Mouse (Mus musculus) thymus, adult 2 months (tissue): ENCODE data around the gene Nop2. TPM values are rescaled to one million over a fixed set of nuclear protein-coding genes. Genes with fewer than 3 reads are reported as not detected.

Experiments
- DNase-seq: peaks from one replicate; pipeline ENCODE4 v3.0.0; 2021
- H3K27ac ChIP-seq: fragments of 200-500 bp; 2 replicates; pipeline ENCODE4 v1.5.1; 2012; ENCODE audit warnings: low read length, control low read depth; ENCODE audit not compliant: control insufficient read depth, insufficient read depth
- H3K27me3 ChIP-seq: fragments of 200-500 bp; 2 replicates; pipeline ENCODE4 v1.6.1; 2012; ENCODE audit warnings: mild to moderate bottlenecking, low read length, moderate library complexity, mixed read lengths; ENCODE audit not compliant: control insufficient read depth, insufficient read depth
- H3K36me3 ChIP-seq: fragments of 200-500 bp; 2 replicates; pipeline ENCODE4 v1.6.1; 2012; ENCODE audit warnings: mild to moderate bottlenecking, low read length, moderate library complexity; ENCODE audit not compliant: control insufficient read depth, insufficient read depth
- H3K4me1 ChIP-seq: fragments of 200-500 bp; replicated peaks from 2 replicates; pipeline ENCODE4 v1.6.1; 2012; ENCODE audit warnings: low read length; ENCODE audit not compliant: control insufficient read depth, insufficient read depth
- H3K4me3 ChIP-seq: fragments of 200-500 bp; 2 replicates; pipeline ENCODE4 v1.5.1; 2012; ENCODE audit warnings: mild to moderate bottlenecking, low read length, control low read depth, moderate library complexity; ENCODE audit not compliant: control insufficient read depth, insufficient read depth
- CTCF ChIP-seq: fragments of 200-500 bp; IDR thresholded peaks from 2 replicates; pipeline ENCODE4 v1.5.1; 2012; ENCODE audit warnings: mild to moderate bottlenecking, control low read depth, low read length, moderate library complexity, borderline replicate concordance; ENCODE audit not compliant: control insufficient read depth, poor library complexity, insufficient read depth; ENCODE audit errors: extremely low read depth
- POLR2A ChIP-seq: fragments of 200-500 bp; IDR thresholded peaks from 2 replicates; pipeline ENCODE4 v1.6.1; 2012; ENCODE audit warnings: mild to moderate bottlenecking, low read length, control low read depth, moderate library complexity; ENCODE audit not compliant: control insufficient read depth, poor library complexity, insufficient read depth; ENCODE audit errors: extremely low read depth
- WGBS: fragments of 180-500 bp; shearing (Covaris S2); methylation state at CpG from one replicate; pipeline ENCODE4 v1.1.7; 2018; 5-methylcytosine and 5-hydroxymethylcytosine counted together
- polyA plus RNA-seq: library from polyadenylated mRNA; depleted of rRNA; stranded (reverse); fragments of >200 nt; gene quantifications from 2 replicates; pipeline ENCODE4 v1.2.3, GENCODE M21; 2012

The Nop2 gene
- polyA plus RNA-seq, 1 experiment: 26.4 TPM

DNA sequence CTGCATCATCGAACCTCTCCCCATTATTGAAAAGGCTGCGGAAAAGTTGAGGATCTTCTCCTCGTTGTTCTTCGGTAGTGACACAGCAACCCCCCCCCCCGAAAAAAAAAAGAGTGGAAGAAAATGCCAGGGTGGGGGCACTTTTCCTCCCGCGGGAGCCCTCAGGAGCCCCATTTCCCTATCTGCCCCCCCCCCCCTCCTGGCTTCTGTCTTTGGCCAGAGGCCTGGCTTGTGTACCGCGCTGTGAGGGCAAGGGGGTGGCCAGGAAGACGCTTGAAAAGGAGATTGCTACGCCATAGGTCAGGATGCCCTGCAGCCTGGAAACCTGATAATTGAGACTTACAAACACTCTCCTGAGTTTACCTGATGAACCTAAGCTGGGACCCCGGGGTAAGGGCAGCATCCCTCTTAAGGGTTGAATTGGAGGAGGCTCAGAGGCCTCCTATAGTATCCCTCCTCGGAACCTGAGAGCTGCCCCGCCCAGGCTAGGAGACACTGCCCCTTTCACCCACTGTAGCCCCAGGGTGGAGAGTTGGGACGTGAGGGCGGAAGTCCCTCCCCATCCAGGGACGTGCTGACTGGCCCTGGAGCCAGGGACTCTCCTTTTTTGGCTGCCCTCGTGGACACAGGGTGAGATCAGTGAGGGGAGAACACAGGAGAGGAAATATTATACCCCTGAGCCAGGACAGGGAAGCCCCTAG is 34.5 kb downstream of the Nop2 start, which contains the start of gene Gapdh:
TSS of gene Gapdh (minus strand) at position 417 of the 701 bp plus-strand sequence.
- DNase-seq: no peak
- H3K36me3 ChIP-seq: peaks cover 40% of the 10 kb centered on the region
- peak within 1 kb of the TSS; percentile 92 for H3K4me3 ChIP-seq
- peaks cover 22% of the 10 kb centered on the region for H3K4me1 ChIP-seq
- H3K27me3 ChIP-seq: no peaks in the 10 kb centered on the region
- peak within 1 kb of the TSS; percentile 30; the same call in 1 of the 2 replicates for H3K27ac ChIP-seq
- 11% methylated on average over 18 of the region's 18 CpGs for WGBS
- TF ChIP-seq CTCF: no peak
- TF ChIP-seq POLR2A: no peak

DNA sequence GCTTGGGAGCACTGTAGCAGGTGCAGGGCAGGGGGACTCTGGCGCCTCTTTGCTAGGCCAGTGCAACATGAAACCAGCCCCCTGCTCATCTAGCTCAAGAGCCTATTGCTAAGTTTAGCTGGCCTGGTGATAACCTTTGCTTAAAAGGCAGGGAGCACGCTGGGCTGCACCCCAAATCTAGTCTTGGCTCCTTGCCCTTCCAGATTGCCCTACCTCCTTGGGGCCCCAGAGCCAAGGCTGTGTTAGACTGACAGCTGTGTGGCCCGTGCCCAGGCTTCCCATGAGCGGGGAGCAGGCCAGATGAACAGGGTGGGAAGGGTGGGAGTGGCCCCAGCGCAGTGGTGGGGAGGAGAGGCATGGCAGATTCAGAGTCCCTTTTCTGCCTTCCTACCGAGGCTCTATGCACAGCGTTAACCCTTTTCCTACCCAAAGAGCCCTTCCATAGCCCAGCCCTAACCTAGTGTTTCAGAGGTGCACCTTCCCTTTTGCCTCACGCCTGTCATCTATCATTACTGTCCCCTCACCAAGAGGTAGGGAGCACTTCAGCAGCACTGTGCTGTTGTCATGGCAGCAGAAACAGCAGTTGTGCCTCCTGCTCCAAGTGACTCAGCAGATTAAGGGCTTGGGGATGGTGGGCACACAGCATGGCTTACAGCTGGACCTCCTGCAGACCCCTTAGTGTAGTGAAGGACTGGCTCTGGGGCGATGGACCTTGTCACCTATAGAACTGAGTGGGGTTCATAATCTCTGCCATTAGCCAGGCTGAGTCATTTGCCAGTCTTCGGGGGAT is 35.3 kb downstream of the Nop2 start:
- DNase-seq: no peak
- H3K36me3 ChIP-seq: peaks cover 44% of the 10 kb centered on the region
- no peak overlapping the region for H3K27ac ChIP-seq

DNA sequence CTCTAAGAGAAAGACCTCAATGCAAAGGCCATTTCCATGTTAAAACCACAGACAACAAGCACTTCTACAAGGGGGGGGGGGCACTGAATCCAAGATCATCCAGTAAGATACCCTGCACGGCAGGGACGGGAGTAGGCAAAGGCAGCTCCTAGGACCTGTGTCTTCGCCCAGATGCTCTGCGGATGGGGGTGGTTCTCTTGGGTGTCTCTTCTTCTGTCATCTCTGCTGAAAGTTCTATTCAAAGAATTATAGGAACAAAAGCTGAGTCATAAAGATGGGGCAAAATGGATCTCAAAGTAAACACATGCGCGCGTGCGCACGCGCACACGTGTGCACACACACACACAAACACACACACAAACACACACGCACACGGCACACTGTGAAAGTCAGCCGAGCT is 36.4 kb downstream of the Nop2 start:
- peaks cover 53% of the 10 kb centered on the region for H3K36me3 ChIP-seq
- H3K4me3 ChIP-seq: no peak overlapping the region
- no peaks in the 10 kb centered on the region for H3K27me3 ChIP-seq
- TF ChIP-seq POLR2A (no peak), CTCF (no peak)
- no peak for DNase-seq
- H3K27ac ChIP-seq: no peak overlapping the region
- peaks cover 22% of the 10 kb centered on the region for H3K4me1 ChIP-seq
- WGBS: 98% methylated on average over 14 of the region's 14 CpGs

More for the DNA sequence above, 35.3 kb downstream of the Nop2 start:
- H3K4me1 ChIP-seq: peaks cover 22% of the 10 kb centered on the region
- no peak overlapping the region for H3K4me3 ChIP-seq
- no peaks in the 10 kb centered on the region for H3K27me3 ChIP-seq
- no peak for TF ChIP-seq CTCF
- no peak for TF ChIP-seq POLR2A
- WGBS: 69% methylated on average over 10 of the region's 10 CpGs

DNA sequence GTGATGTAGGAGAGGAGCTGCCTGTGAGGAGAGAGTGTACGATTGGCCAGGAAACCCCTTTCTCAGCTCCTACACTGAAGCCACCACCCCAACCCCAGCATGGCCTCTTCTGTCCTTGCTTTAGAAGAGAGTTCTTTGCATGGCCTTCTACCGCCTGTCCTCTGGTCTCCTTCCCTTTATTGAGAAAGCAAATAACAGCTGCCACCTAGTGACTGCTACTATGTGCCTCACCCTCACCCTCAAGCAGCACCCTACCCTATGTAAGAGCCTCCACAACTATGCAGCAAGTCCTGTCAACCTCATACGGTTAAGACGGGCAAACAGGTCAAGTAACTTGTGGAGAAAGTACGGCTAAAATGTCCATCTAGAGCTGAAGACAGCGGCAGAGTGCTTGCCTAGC is 38.5 kb downstream of the Nop2 start:
- no peak for TF ChIP-seq CTCF
- WGBS: 95% methylated on average over 6 of the region's 6 CpGs
- H3K27ac ChIP-seq: no peak overlapping the region
- peaks cover 12% of the 10 kb centered on the region for H3K4me1 ChIP-seq
- H3K36me3 ChIP-seq: peaks cover 69% of the 10 kb centered on the region
- no peak overlapping the region for H3K4me3 ChIP-seq
- DNase-seq: no peak
- H3K27me3 ChIP-seq: no peaks in the 10 kb centered on the region

DNA sequence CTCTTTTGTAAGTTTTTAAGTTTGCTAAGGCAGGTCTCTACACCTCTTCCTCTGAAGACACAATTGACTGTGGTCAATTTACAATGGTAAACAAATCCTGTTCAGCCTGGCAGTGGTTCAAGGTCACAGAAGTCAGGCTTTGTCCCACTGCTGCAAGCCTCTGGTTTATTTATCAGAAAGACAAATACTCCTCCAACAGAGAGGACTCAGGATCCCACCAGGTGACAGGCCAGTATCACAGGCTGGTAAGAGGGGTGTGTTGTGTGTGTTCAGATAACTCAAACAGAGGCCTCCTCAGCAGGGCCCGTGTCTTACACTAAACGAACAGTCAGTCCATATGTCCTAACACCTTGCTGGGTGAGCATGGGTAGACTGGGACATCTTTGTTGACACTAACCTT is 40.8 kb downstream of the Nop2 start:
- TF ChIP-seq POLR2A (no peak), CTCF (no peak)
- WGBS: 97% methylated on average over 2 of the region's 2 CpGs
- H3K36me3 ChIP-seq: peaks cover 92% of the 10 kb centered on the region

DNA sequence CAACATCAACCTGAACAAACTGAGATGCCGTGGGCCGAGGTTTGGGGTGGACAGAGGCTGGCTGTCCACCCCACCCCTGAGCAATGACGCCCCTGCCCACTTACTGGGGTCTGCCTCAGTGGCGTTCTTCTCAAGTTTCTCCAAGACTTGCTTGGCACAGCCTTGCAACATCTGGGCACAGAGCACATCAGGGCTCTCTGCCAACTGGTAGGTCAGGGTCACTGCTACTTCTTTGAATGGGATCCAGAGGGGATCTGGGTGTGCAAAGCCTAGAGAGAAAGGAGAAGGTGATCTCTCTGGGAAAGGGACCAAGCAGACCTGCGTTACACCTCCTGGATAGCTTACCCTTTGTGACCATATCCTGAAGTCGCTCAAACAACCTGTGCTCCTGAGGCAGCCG is 41.5 kb downstream of the Nop2 start:
- no peak for DNase-seq
- Histone ChIP-seq H3K4me1 (no peaks in the 10 kb centered on the region), H3K27ac (no peak overlapping the region), H3K27me3 (no peaks in the 10 kb centered on the region), H3K4me3 (no peak overlapping the region), H3K36me3 (peaks cover 96% of the 10 kb centered on the region)
- WGBS: 94% methylated on average over 7 of the region's 7 CpGs
- no peak for TF ChIP-seq POLR2A

More for the DNA sequence above, 40.8 kb downstream of the Nop2 start:
- Histone ChIP-seq H3K27ac (no peak overlapping the region), H3K4me3 (no peak overlapping the region), H3K4me1 (no peaks in the 10 kb centered on the region), H3K27me3 (no peaks in the 10 kb centered on the region)
- no peak for DNase-seq

DNA sequence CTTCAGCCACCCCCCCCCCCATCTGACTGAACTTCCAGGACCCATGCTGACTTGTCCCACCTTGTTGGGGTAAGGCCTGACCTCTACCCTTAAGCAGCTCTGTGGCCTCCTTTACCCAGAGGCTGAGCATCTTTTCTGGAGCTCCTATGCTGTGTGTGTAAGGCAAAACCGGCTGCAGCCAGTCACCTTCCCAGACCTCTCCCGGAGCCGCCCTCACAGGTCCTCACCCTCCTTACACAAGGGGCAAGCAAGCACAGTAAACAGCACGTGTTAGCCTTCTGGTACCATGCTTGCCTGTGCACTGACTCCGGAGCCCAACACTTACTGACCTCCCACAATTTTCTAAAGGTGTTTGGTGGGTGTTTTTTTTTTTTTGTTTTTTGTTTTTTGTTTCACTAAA is 43.8 kb downstream of the Nop2 start:
- peaks cover 97% of the 10 kb centered on the region for H3K36me3 ChIP-seq

More for the DNA sequence above, 43.8 kb downstream of the Nop2 start:
- 96% methylated on average over 5 of the region's 5 CpGs for WGBS
- no peaks in the 10 kb centered on the region for H3K27me3 ChIP-seq
- no peak for DNase-seq
- no peak overlapping the region for H3K27ac ChIP-seq
- H3K4me1 ChIP-seq: no peaks in the 10 kb centered on the region
- TF ChIP-seq CTCF (no peak), POLR2A (no peak)
- H3K4me3 ChIP-seq: no peak overlapping the region
